Mouse (Mus musculus): Measurements from ENCODE around the gene Egfem1. TPM values are rescaled to one million over a fixed set of nuclear protein-coding genes. Genes with fewer than 3 reads are reported as not detected.

Egfem1 gene
- polyA plus RNA-seq, 1 experiment: 0.59 TPM

Other genes starting within 250 kb of the Egfem1 start
- not detected in 2 replicates for gene Gm1527, start 189.4 kb upstream of the Egfem1 start, polyA plus RNA-seq (2012; rRNA removed)

All from gonadal fat pad, adult 2 months (tissue).